Mouse (Mus musculus): ENCODE results near the gene Gm42421.

The Gm42421 gene

GRCm38 (mm10) chr5:143927875-143928274 lies at the start of gene Gm42421:
TSS of gene Gm42421 (plus strand) at chr5:143928175.
- no peak for DNase-seq (ENCODE audit: low read depth, low spot score)

GRCm38 (mm10) chr5:143885274-143885673 lies 42.7 kb upstream of the Gm42421 start:
- no peak for DNase-seq (ENCODE audit: low read depth, low spot score)

GRCm38 (mm10) chr5:143890741-143891140 lies 37.2 kb upstream of the Gm42421 start:
- no peak for DNase-seq (ENCODE audit: low read depth, low spot score)

DNA sequence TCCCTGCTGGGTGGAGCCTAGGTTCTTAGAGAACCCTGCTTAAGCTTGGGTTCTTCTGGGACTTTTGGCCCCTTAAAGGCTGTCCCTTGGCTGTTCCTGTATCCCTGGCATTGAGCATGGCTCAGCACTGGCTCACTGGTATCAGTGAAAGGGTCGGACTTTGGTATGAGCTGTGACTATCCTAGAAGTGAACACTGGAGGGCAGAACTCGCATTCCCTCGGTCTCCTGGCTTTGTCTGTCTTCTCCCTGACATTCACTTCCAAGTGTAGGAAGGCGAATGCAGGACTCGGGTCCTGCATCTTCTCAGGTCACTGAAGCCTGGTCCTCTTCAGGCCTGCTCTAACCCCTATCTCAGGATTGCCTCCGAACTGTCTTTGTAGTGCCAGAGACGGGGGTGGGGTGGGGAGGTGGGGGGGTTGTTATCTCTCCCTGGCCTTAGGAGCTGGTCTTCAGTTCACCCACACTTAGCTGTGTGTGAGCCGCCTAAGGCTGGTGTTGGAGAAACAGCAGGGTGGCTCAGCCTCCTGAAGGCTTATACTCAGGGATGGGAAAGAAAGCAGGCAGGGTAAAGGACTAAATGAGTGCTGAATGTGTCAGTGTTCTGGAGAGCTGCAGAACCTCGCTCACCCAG lies 35.6 kb upstream of the Gm42421 start:
- DNase-seq (ENCODE audit: low read depth, low spot score): no peak

DNA sequence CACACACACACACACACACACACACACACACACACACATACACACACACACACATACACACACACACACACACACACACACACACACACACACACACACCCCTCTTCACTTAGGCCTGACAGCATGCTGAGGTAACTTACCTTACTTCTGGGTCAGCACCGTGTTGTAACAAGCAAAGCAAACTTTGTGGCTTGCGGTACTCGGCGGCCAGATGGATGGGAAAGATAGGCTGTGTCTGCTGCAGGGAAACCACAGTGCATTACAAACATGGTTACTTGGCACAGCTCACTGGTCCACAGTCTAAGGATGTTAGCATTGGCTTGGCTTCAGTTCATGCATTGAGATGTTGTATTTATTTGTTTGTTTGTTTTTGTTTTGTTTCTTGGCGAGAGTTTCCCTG lies 34.6 kb upstream of the Gm42421 start:
- DNase-seq (ENCODE audit: low read depth, low spot score): no peak

DNA sequence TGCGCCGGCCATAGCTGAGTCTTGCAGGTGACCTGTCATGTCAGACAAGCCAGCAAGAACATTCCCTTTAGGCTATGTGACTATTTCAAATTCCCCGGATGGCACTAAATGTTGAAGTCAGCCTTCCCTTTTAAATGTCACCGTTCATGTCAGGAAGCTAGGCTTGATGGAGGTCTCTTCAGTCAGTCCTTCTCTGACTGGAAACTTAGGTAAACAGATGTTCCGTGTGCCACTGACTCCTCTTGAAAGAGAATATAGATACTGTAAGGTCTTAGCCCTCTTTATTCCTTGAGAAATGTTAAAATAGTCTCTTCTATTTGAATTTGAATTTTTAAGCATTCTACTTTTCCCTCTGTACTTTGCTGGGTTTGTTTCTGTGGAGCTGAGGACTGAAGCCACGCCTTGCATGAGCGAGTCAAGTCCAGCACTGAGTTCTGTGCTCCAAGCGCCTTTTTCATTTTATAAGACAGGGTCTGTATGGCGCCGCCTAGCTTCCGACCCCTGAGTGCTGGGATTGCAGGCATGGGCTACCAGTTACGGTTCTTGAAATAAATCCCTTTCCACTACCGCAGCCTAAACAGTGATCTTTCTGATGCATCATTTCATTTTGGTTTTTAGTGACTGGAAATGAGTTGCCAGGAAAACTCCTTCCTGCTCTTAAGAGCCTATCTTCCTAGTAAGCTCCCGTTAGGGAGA lies 30.2 kb upstream of the Gm42421 start, which contains the start of gene Ankrd61:
TSS of gene Ankrd61 (minus strand) at position 51 of the 696 bp plus-strand sequence.
- no peak for DNase-seq (ENCODE audit: low read depth, low spot score)

GRCm38 (mm10) chr5:143902111-143902510 lies 25.9 kb upstream of the Gm42421 start:
- no peak for DNase-seq (ENCODE audit: low read depth, low spot score)

DNA sequence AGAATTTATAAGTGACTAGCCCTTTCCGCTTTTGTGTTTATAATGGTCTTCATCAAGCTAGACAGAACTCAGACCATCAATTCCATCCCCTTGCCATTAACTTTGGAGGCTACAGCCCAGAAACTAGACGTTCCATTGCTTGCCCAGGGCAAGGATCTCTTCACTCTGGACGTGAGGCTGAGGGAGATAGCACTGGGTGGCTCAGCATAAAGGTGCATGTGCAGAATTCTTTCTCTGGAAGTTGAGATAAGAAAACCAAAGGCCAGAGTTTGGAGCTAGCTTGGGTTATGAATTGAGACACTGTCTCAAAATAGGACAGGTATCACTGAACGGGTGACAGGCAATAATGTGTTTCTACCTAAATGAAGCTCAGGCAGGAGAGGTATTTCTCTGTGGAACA lies 24.2 kb upstream of the Gm42421 start:
- DNase-seq (ENCODE audit: low read depth, low spot score): no peak

DNA sequence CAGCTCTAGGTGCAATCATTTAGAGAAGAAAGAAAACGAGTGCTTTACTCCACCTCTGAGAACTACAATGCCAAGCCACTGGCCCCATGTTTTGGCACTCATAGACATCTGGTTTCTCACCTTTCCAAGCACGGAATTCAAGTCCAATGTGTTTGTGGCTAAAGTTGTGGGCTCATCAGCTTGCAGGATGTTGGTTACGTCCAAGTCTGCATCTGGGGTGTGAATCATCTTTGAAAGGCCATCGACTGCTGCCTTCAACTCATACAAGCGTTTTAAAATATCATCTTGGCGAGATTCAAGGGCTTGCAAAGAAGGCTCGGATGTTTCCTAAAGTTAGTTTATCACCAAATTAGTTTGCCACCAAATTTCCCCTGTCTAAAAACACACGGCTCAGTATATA lies 21.5 kb upstream of the Gm42421 start:
- no peak for DNase-seq (ENCODE audit: low read depth, low spot score)

- no peak for DNase-seq (ENCODE audit: low read depth, low spot score)
Measured at GRCm38 (mm10) chr5:143908926-143909325, 19.0 kb upstream of the Gm42421 start.

- peak; percentile 95 for DNase-seq (ENCODE audit: low read depth, low spot score)
Measured at GRCm38 (mm10) chr5:143909417-143910400, 18.3 kb upstream of the Gm42421 start, which contains the start of the genes Aimp2 and Pms2. TSS of gene Aimp2 (minus strand) at chr5:143909847. TSS of gene Pms2 (plus strand) at chr5:143909964.

DNA sequence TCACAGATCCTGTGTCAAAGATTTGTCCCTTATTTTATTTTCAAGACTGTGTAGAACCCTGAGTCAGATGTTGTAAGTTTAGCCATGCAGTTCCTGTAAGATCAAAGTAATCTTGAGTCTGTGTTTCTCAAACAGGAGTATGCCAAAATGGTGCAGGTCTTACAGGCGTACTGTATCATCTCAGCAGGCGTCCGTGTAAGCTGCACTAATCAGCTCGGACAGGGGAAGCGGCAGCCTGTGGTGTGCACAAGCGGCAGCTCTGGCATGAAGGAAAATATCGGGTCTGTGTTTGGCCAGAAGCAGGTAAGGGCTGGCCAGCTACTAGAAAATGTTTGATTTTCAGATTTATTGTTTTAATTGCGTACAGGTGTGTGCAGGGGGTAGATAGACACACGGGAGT lies 11.8 kb upstream of the Gm42421 start:
- DNase-seq (ENCODE audit: low read depth, low spot score): no peak

DNA sequence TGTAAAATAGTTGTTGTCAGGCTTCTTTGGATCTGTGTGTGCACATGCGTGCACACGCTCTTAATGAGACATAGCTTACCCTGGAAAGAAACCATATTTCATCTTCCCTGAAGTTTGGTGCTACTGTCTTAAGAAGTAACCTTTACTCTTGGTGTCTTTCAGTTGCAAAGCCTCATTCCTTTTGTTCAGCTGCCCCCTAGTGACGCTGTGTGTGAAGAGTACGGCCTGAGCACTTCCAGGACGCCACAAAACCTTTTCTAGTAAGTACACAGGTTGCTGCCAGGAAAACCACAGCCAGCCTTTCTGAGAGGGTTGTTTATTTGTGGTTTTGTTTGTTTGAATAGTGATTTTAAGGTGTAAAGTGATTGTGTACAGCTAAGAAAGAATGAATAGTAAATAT lies 10.6 kb upstream of the Gm42421 start:
- no peak for DNase-seq (ENCODE audit: low read depth, low spot score)

- DNase-seq (ENCODE audit: low read depth, low spot score): no peak
Measured at GRCm38 (mm10) chr5:143918120-143918519, 9.9 kb upstream of the Gm42421 start.

GRCm38 (mm10) chr5:143924781-143925452 lies 3.1 kb upstream of the Gm42421 start:
- no peak for DNase-seq (ENCODE audit: low read depth, low spot score)

DNA sequence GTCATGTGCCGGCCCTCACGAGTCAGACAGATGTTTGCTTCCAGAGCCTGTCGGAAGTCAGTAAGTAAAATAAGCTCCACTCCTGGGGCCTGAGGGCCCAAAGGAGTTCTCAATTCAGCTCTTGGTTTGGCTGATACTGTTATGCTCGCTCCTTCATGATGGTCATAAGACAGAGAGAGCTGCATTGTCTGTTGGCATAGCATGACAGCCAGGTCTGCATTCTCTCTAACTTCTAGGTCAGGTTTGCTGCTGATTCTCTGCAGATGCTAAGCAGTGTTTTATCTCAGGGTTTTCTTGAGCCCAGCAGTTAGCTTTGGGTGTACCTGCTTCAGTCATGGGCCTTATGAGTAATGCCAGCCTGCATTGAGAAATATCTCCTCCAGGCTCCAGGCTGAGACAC lies 1.3 kb downstream of the Gm42421 start:
- no peak for DNase-seq (ENCODE audit: low read depth, low spot score)

DNA sequence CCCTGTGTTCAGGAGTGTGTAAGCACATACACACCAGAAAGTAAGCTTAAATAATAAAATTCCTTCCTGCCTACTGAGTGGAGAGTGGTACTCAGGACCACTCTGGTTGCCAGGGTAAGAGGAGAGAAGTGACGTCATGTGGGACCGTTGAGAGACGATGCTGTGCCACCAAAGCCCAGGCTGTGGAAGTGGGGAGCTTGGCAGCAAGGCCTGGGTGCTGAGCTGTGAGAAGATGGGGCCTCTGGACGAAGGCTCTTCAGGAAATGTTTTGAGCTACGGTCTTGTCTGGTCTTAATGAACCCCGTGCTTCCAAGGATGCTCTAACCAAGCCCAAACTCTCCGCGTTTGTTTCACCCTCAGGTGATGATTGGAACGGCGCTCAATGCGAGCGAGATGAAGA lies 2.7 kb downstream of the Gm42421 start:
- no peak for DNase-seq (ENCODE audit: low read depth, low spot score)

- no peak for DNase-seq (ENCODE audit: low read depth, low spot score)
Measured at GRCm38 (mm10) chr5:143931863-143932580, 4.0 kb downstream of the Gm42421 start.

- DNase-seq (ENCODE audit: low read depth, low spot score): no peak
Measured at GRCm38 (mm10) chr5:143932831-143933230, 4.9 kb downstream of the Gm42421 start, which contains the start of gene Rsph10b. TSS of gene Rsph10b (plus strand) at chr5:143933035.

- no peak for DNase-seq (ENCODE audit: low read depth, low spot score)
Measured at GRCm38 (mm10) chr5:143933414-143933813, 5.4 kb downstream of the Gm42421 start.

DNA sequence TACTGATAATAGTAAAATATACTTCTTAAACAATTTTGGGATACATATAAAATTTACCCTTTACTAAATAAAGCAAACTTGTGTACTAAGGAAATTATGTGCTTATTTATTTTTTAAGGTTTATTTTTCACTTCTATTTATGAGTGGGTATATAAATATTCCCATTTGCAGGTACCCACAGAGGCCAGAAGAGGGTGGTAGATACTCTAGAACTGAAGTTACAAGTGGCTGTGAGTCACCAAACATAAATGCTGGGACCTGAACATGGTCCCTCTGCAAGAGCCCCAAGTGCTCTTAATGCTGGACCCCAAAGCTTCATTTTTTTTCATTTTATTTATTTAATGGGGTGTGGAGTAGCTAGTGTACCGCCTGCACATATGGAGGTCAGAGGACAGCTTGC lies 5.9 kb downstream of the Gm42421 start:
- no peak for DNase-seq (ENCODE audit: low read depth, low spot score)
